Mouse (Mus musculus): ENCODE results near the gene Zzef1.

Zzef1 gene

GRCm38 (mm10) chr11:72957318-72957717 is 161.3 kb downstream of the Zzef1 start:
- DNase-seq (ENCODE audit: low spot score) = no peak

DNA sequence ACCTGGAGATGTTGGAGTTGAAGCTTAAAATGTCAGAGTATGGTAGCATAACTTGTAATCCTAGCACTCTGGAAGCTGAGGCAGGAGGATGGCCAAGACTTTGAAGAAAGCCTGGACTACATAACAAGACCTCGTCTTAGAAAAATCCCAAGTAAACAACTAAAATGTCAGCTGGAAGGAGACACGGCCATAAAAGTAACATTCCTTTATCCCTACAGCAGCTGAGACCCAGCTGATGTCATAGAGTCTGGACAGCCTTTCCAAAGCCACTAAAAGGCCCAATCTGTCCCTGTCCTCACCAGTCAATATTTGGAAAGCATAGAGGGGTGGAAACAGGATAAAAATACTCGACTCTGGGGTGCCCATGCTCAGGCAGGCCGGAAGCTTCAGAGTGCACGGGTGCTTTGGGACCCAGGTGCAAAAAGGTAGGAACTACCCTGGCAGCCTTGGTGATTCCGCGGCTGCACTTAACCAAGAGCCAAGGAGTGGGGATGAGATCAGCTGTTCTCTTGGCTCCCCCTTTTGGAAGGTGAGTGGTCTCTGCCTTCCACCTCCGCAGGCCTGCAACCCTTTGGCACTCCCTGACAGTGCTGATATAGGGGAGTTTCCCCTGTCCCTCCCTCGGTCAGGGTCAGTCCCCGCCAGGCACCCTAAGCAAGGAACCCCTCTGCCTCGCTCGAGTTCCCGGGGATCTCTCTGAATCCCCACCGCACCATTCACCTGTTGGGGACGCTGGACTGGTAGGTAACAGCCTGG is 164.1 kb downstream of the Zzef1 start:
- DNase-seq (ENCODE audit: low spot score) = no peak

GRCm38 (mm10) chr11:72960723-72961071 is 164.7 kb downstream of the Zzef1 start:
- DNase-seq (ENCODE audit: low spot score) = no peak

GRCm38 (mm10) chr11:72961072-72961980 is 165.3 kb downstream of the Zzef1 start, which contains the start of gene Atp2a3:
Gene Atp2a3 (plus strand): TSS chr11:72961169.
- DNase-seq (ENCODE audit: low spot score) = peak; percentile 16

- DNase-seq (ENCODE audit: low spot score) = no peak
Measured at GRCm38 (mm10) chr11:72962378-72962777, 166.4 kb downstream of the Zzef1 start.

DNA sequence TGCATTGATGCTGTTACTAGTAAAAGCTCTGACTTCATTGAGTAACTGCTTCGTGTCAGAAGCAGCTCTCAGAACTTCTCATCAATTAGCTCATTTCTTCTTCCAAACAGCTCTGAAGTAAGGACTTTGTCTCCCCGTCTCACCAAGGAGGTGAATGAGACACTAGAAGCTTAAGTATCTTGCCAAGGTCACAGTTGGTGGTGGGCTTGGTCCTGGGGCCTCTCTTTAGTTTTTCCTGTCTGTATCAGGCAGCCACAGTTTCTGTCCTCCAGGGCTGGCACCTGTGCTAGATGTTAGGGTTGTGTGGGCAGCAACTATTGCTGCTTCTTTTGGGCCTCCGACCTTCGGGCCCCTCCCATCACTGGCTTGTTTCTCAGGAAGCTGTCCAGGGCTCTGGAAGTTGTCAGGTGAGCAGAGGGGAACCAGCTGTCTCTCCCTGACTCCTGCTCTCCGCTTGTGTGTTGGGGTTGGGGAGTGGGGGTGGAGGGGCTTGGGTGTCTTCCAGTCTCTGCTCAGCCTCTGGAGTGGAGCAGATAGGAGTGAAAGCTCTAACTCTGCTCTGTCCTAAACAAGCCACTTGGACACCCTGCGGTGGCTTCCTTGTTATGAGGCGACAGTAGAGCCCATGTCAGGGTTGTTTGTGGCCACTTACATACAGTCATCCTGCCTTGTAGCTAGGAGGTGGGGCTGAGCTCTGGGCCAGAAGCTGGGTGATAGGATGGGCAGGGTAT is 167.2 kb downstream of the Zzef1 start:
- DNase-seq (ENCODE audit: low spot score) = no peak

- no peak for DNase-seq (ENCODE audit: low spot score)
Measured at GRCm38 (mm10) chr11:72963789-72964294, 167.8 kb downstream of the Zzef1 start.

GRCm38 (mm10) chr11:72974995-72975503 is 179.0 kb downstream of the Zzef1 start:
- no peak for DNase-seq (ENCODE audit: low spot score)

All from retina, embryonic 14.5 days (tissue).